Mouse (Mus musculus): Measurements from ENCODE around the gene Foxs1.

Gene Foxs1

DNA sequence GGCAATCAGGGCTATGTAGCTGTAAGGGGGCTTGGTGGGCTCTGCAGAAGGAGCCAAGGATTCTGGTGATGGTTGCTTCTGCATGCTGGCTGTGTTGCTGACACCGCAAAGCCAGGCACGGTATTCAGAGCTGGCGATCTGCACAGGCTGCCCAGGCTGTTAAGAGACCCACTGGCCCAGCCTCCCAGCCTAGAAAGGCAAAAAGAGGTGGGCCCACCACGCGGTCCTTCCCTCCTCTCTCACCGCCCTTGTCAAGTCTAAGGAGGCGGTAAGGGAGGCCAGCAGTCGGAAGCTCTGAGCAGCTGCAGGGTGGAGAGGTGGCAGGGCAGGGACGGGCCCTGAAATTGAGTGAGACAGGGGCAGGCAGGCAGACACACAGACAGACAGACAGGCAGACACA lies at the start of gene Foxs1:
Gene Foxs1 (minus strand): TSS at position 161 of the 400 bp plus-strand sequence.
- no peak for DNase-seq (ENCODE audit: inconsistent age in 2 of 2, low spot score in 1 of 2)

GRCm38 (mm10) chr2:152976991-152977390 lies 44.0 kb upstream of the Foxs1 start:
- no peak for DNase-seq (ENCODE audit: inconsistent age in 2 of 2, low spot score in 1 of 2)

- no peak for DNase-seq (ENCODE audit: inconsistent age in 2 of 2, low spot score in 1 of 2)
Observed at GRCm38 (mm10) chr2:152965555-152965954, 32.5 kb upstream of the Foxs1 start.

- peak; percentile 85 to 96 for DNase-seq (ENCODE audit: inconsistent age in 2 of 2, low spot score in 1 of 2)
Observed at GRCm38 (mm10) chr2:152962091-152962793, 29.2 kb upstream of the Foxs1 start, which contains the start of gene Ttll9. TSS of gene Ttll9 (plus strand) at chr2:152962485.

- no peak for DNase-seq (ENCODE audit: inconsistent age in 2 of 2, low spot score in 1 of 2)
Observed at GRCm38 (mm10) chr2:152958116-152958515, 25.1 kb upstream of the Foxs1 start.

- no peak for DNase-seq (ENCODE audit: inconsistent age in 2 of 2, low spot score in 1 of 2)
Observed at GRCm38 (mm10) chr2:152951850-152952720, 19.1 kb upstream of the Foxs1 start.

- peak; percentile 42 to 68 for DNase-seq (ENCODE audit: inconsistent age in 2 of 2, low spot score in 1 of 2)
Observed at GRCm38 (mm10) chr2:152951065-152951849, 18.2 kb upstream of the Foxs1 start, which contains the start of gene Dusp15. TSS of gene Dusp15 (minus strand) at chr2:152951698.

GRCm38 (mm10) chr2:152950358-152951064 lies 17.5 kb upstream of the Foxs1 start:
- DNase-seq (ENCODE audit: inconsistent age in 2 of 2, low spot score in 1 of 2), result no peak

DNA sequence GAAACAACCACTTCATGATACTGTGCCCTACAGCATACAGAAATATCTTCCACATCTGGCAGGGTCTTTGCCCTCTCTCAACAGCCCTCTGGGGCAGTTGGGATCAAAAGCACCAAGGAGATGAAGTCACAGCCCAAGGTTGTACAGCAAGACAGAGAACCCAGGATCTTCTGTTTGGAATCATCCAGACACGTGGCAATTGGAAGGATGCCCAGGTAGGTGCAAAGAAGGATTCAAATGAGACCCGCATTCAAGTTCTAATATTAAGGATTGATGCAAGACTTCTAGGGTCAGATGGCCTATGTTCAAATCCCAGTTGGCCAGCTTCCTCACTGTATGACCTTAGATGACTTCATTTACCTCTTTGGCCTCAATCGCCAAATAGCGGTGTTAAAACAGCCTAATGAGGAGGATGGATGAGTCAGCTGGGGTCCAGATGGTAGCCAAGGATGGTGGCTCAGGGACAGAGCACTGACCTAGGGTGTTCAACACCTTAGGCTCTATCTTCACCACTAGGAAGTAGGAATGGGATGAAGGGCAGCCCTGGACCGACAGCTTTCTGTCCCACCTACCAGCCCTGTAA lies 15.5 kb upstream of the Foxs1 start:
- peak in 1 of 2 experiments; percentile 18 for DNase-seq (ENCODE audit: inconsistent age in 2 of 2, low spot score in 1 of 2)

DNA sequence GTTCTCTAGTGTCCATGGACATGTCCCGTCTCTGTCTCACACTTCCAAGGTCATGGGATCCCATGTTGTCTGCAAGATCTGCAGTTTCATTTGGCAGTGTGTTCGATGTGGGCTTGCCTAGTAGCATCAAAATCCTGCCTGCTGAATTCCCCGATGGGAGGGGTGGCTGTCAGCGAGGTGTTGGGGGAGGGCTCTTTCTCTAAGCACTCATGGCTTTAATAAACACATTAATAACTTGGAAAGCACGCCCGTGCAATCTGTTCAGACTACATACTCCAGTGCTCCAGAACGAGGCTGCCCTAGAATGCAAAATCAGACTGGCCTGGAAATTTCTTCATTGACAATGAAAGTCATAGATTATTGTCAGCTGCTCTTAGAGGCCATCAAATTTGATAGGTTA lies 14.1 kb upstream of the Foxs1 start:
- DNase-seq (ENCODE audit: inconsistent age in 2 of 2, low spot score in 1 of 2), result no peak

- no peak for DNase-seq (ENCODE audit: inconsistent age in 2 of 2, low spot score in 1 of 2)
Observed at GRCm38 (mm10) chr2:152944013-152944412, 11.0 kb upstream of the Foxs1 start.

GRCm38 (mm10) chr2:152943568-152943967 lies 10.6 kb upstream of the Foxs1 start:
- DNase-seq (ENCODE audit: inconsistent age in 2 of 2, low spot score in 1 of 2), result no peak

- DNase-seq (ENCODE audit: inconsistent age in 2 of 2, low spot score in 1 of 2), result peak in 1 of 2 experiments; percentile 62
Observed at GRCm38 (mm10) chr2:152942898-152943515, 10.0 kb upstream of the Foxs1 start.

- no peak for DNase-seq (ENCODE audit: inconsistent age in 2 of 2, low spot score in 1 of 2)
Observed at GRCm38 (mm10) chr2:152941776-152942175, 8.8 kb upstream of the Foxs1 start.

DNA sequence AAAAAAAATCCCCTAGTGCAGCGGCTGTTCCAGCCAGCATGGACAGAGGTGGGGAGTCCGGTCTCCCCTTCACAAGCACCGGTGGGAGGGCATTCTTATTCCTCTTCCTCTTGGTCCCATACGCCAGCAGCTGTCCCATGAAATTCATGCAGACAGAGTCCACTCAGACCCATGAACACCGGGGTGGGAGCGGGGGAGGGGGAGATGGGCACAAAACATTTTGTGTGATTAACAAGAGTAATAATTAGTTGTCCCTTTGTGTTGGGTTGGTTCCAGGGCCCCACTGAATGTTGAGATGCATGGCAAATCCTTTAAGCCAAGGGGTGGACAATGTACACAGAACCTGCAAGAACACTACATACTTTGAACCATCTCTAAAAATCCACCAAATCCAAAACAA lies 8.1 kb upstream of the Foxs1 start:
- no peak for DNase-seq (ENCODE audit: inconsistent age in 2 of 2, low spot score in 1 of 2)

GRCm38 (mm10) chr2:152939846-152940245 lies 6.8 kb upstream of the Foxs1 start:
- peak; percentile 57 to 85 for DNase-seq (ENCODE audit: inconsistent age in 2 of 2, low spot score in 1 of 2)

DNA sequence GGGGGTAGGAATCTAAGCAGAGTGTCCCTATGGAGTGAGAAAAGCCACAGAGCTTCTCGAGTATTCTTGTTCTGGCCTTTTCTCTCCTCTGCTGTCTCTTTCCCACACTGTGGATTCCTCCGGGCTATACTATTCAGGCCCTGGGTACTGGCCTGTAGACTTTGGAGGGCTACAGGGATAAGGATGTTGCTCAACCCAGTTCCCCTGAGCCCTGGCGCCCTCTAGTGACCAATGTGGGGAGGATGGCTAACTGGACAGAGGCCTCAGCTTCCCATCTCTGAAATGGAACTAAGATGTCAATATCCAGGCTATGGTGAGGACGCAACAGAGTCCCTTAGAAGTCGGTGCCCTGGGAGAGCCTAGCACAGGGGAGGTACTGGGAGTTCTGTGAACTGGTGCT lies 606 bp upstream of the Foxs1 start:
- peak; percentile 73 to 88 for DNase-seq (ENCODE audit: inconsistent age in 2 of 2, low spot score in 1 of 2)

GRCm38 (mm10) chr2:152931456-152932160 lies 1.4 kb downstream of the Foxs1 start:
- DNase-seq (ENCODE audit: inconsistent age in 2 of 2, low spot score in 1 of 2), result no peak

GRCm38 (mm10) chr2:152930276-152930675 lies 2.7 kb downstream of the Foxs1 start:
- peak in 1 of 2 experiments; percentile 54 for DNase-seq (ENCODE audit: inconsistent age in 2 of 2, low spot score in 1 of 2)

All from adrenal gland, adult (tissue).